Mouse (Mus musculus): ENCODE measurements around the gene Itgb4.

DNA sequence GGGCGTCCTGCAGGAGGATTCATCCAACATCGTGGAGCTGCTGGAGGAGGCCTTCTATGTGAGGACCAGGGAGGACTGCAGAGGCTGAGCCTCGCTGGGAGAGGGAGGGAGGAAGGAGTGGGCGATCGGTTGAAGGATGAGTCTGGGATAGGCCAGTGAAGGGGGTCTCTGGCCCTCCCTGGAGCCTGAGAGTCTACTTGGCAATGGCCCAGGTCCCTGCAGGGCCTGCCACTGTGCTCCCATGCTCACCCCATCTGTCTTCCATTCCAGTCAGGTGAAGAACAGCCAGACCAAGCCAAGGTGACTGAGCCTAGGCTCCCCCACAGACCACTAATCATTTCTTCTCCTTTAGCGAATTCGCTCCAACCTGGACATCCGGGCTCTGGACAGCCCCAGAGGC is 8.8 kb downstream of the Itgb4 start:
- TF ChIP-seq CTCF (IDR thresholded peaks at IDR 0.05; ENCODE audit: extremely low read depth, insufficient read depth, low read length): no peak
- no peak for TF ChIP-seq POLR2A (IDR thresholded peaks at IDR 0.05; ENCODE audit: extremely low read depth, insufficient read depth, low read length)

All from cortical plate, adult 2 months (tissue).